ENCODE assay signal across 31 mouse cellular contexts in the genomic region with DNA sequence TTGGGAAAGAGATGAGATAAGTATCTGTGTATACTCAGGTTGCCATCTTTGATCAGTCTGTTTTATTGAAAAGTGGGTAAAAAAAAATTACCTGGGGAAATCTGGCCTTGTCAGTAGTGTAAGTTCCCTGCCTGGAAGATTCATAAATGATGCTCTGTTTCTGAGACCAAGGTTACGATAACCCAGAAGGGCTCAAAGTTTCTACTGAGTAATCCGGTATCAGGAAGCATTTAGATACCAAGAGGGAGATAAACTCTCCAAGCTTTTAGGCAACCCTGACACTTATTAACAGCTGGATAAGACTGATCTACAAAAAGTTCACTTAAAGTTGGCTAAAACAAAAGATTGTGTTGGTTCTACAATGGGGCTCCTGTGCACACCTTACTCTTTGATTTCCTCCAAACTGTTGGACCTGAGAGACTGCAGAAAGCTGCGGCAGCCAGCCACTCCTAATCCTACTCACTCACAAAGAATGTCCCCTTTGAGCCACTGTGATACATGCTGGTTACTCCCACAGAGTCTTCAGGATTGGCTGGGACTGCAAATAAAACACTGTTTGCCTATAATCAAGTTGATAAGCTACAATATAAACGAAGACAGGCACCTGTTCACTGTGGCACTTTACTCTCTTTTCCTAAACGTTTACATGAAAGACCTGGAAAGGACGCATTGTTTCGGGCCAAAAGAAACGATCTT. TPM values are rescaled to one million over a fixed set of nuclear protein-coding genes. Genes with fewer than 3 reads are reported as not detected.
DNase-seq lines count a peak whose midpoint lies in the region; ATAC-seq lines count a peak whose summit lies in the region.
"Had no signal": no experiment of that assay in that cellular context is flagged by ENCODE, and none has a peak within 500 bp of the region (broad histone marks: within the 10 kb centered on the region; RNA-seq: fewer than 3 reads in every experiment).

Gene Arl14 (plus strand): TSS at position 614 of the 696 bp plus-strand sequence.

- H3K27me3 ChIP-seq in heart, embryonic 10.5 days (ENCODE audit: insufficient read depth, poor library complexity, severe bottlenecking) = no peaks in the 10 kb centered on the region
- no peaks in the 10 kb centered on the region for H3K27me3 ChIP-seq in stomach, embryonic 14.5 days (ENCODE audit: control insufficient read depth, insufficient read depth, low read length)
- H3K27me3 ChIP-seq: hindbrain, embryonic 12.5 days; neural tube, embryonic 15.5 days had no signal

- peak within 1 kb of the TSS; percentile 29 for H3K4me2 ChIP-seq in stomach, embryonic 14.5 days (replicated peaks; ENCODE audit: low read depth, low read length)
- H3K4me2 ChIP-seq: hindbrain, embryonic 12.5 days; neural tube, embryonic 15.5 days had no signal

- WGBS in heart, embryonic 10.5 days = 73% methylated on average over 8 of the region's 8 CpGs
- WGBS in stomach, embryonic 14.5 days = 41% methylated on average over 8 of the region's 8 CpGs

- H3K27ac ChIP-seq in heart, embryonic 10.5 days = no peak within 1 kb of the TSS
- peak within 1 kb of the TSS; percentile 63; the same call in 1 of the 2 replicates for H3K27ac ChIP-seq in stomach, embryonic 14.5 days (ENCODE audit: low read length)
- H3K27ac ChIP-seq: forebrain, embryonic 10.5 days; heart, adult 2 months; hindbrain, embryonic 12.5 days; layer of hippocampus, adult 2 months; midbrain, embryonic 10.5 days; neural tube, embryonic 15.5 days had no signal

- no peaks in the 10 kb centered on the region for H3K36me3 ChIP-seq in heart, embryonic 10.5 days
- no peaks in the 10 kb centered on the region for H3K36me3 ChIP-seq in stomach, embryonic 14.5 days (ENCODE audit: control insufficient read depth, insufficient read depth, low read length)
- H3K36me3 ChIP-seq: forebrain, embryonic 10.5 days; hindbrain, embryonic 12.5 days; midbrain, embryonic 10.5 days; neural tube, embryonic 15.5 days had no signal

- no peaks in the 10 kb centered on the region for H3K4me1 ChIP-seq in heart, embryonic 10.5 days
- no peaks in the 10 kb centered on the region for H3K4me1 ChIP-seq in stomach, embryonic 14.5 days (ENCODE audit: control insufficient read depth, insufficient read depth, low read length)
- H3K4me1 ChIP-seq: hindbrain, embryonic 12.5 days; midbrain, embryonic 10.5 days; neural tube, embryonic 15.5 days had no signal

- ATAC-seq in stomach, embryonic 14.5 days (ENCODE audit: insufficient number of reproducible peaks, insufficient read depth, low FRiP score, low read depth) = peak; percentile 91
- ATAC-seq: forebrain, postnatal 0 days had no signal

- no peak within 1 kb of the TSS for H3K4me3 ChIP-seq in heart, embryonic 10.5 days
- peak within 1 kb of the TSS; percentile 23 for H3K4me3 ChIP-seq in stomach, embryonic 14.5 days (ENCODE audit: low read depth, low read length)
- H3K4me3 ChIP-seq: forebrain, embryonic 10.5 days; heart, adult 2 months; hindbrain, embryonic 12.5 days; layer of hippocampus, adult 2 months; midbrain, embryonic 10.5 days; neural tube, embryonic 15.5 days had no signal

- DNase-seq in heart, adult 11 months = peak; percentile 58
- no peak for DNase-seq in heart, embryonic 10.5 days (ENCODE audit: low spot score)
- peak; percentile 40 for DNase-seq in urinary bladder, postnatal 14 days (ENCODE audit: low spot score)
- no peak for DNase-seq in urinary bladder, adult 2 months (ENCODE audit: low spot score)
- DNase-seq in adrenal gland, adult 8-10 months = no peak
- no peak for DNase-seq in ovary, postnatal 10 days (ENCODE audit: low spot score)
- DNase-seq: cerebellum, adult 11-12 months; cerebellum, postnatal 14 days; forebrain, postnatal 0 days; gastrocnemius, postnatal 25 days; heart, adult 2 months; kidney, adult 9 months; kidney, postnatal 14 days; layer of hippocampus, postnatal 36 days; right cerebral cortex, postnatal 14 days; spleen, adult 18-20 months had no signal

- no peak within 1 kb of the TSS for H3K9ac ChIP-seq in stomach, embryonic 14.5 days (replicated peaks; ENCODE audit: low read depth, low read length)
- H3K9ac ChIP-seq: forebrain, postnatal 0 days; hindbrain, embryonic 12.5 days; neural tube, embryonic 15.5 days had no signal

- no peaks in the 10 kb centered on the region for H3K9me3 ChIP-seq in heart, embryonic 10.5 days
- H3K9me3 ChIP-seq in stomach, embryonic 14.5 days (ENCODE audit: control insufficient read depth, low read depth, low read length) = no peaks in the 10 kb centered on the region
- H3K9me3 ChIP-seq: hindbrain, embryonic 12.5 days; midbrain, embryonic 10.5 days; neural tube, embryonic 15.5 days had no signal

RNA-seq across cellular contexts. Expression of gene Arl14, which starts in this region (rescaled TPM):
- polyA plus RNA-seq in heart, embryonic 10.5 days (2016; fragmentation: Nextera tagmentation; extraction: Ambion mirVana) = not detected in 2 replicates
- 1.7 and 3.0 TPM in 2 replicates for polyA plus RNA-seq in urinary bladder, adult 2 months (2012; rRNA removed)
- polyA plus RNA-seq in stomach, embryonic 14.5 days (2014; fragmentation: Nextera tagmentation; extraction: Ambion mirVana) = 11.7 and 12.2 TPM in 2 replicates
- total RNA-seq in adrenal gland, adult 8-10 months (2022) = not detected
- total RNA-seq: adrenal gland, postnatal 4 days; ES-E14; forebrain, postnatal 0 days; gastrocnemius, postnatal 25 days; heart, adult 2 months; heart, postnatal 25 days; layer of hippocampus, adult 2 months; layer of hippocampus, postnatal 36 days; left cerebral cortex, postnatal 10 days had no signal
- polyA plus RNA-seq: embryonic facial prominence, embryonic 11.5 days; forebrain, embryonic 10.5 days; forebrain, postnatal 0 days; heart, adult 2 months; heart, embryonic 14.5 days; hindbrain, embryonic 12.5 days; limb, embryonic 11.5 days; liver, adult 2 months; liver, embryonic 16.5 days; midbrain, embryonic 10.5 days; neural tube, embryonic 15.5 days had no signal

Comparison
In these comparisons a context has a peak if more than half of its experiments do, and no peak if none do; other contexts are left out.
1. DNase-seq: peak in heart, adult 11 months (single experiment) and urinary bladder, postnatal 14 days (single experiment); none in heart, embryonic 10.5 days (single experiment), urinary bladder, adult 2 months (single experiment), adrenal gland, adult 8-10 months (single experiment) and ovary, postnatal 10 days (single experiment).